Mouse (Mus musculus): Measurements from ENCODE around the gene Edem3.

DNA sequence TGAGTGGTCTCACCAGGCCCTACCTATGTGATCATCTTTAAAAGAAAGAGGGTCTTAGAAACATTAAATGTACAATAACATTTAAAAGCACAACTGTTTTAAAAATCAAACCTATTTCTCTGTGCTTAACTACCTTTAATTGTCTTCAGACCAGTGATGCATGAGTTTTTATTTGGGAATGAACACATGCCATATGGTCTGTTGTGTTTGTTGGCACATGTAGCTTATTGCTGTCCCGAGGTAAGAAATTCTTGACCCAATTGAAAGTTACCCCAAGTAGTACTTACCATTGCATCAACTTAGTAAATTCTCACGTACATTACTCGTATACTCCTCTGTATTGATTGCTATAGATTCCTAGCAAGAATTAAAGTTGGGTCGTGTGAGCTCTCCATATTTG lies 80.1 kb downstream of the Edem3 start:
- no peak for TF ChIP-seq EP300 (IDR thresholded peaks at IDR 0.05)
- no peak for TF ChIP-seq CTCF (IDR thresholded peaks at IDR 0.05)
